In the genomic region with DNA sequence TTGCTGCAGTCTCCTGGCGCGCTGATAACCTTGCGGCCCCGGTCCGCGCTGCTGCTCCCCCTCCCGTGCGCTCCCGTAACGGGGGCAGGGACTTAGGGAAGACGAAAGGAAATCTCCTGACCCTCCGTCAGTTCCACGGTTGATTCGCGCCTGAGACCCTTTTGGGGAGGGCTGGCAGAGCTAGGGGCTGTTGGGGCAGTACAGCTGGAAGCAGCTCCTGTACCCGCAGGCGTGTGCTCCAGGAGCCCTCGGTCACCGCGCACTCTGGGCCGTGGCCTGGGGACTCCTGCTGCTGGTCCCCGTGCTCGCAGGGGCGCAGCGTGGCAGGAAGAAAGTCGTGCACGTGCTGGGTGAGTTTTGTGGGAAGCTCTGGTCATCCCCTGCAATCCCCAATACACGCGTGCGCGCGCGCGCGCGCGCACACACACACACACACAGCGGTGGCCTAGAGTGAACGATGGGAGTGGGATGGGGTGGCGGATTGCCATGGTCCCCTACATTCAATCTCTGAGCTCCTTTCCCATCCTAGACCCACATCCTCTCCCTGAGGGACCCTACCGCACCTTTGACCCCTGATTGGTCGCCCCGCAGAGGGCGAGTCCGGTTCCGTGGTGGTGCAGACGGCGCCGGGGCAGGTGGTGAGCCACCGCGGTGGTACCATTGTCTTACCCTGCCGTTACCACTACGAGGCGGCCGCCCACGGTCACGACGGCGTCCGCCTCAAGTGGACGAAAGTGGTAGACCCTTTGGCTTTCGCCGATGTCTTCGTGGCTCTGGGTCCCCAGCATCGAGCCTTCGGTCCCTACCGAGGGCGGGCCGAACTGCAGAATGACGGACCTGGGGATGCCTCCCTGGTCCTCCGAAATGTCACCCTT, we compare ENCODE assay signal across 9 mouse cellular contexts. TPM values are rescaled to one million over a fixed set of nuclear protein-coding genes. Genes with fewer than 3 reads are reported as not detected.
DNase-seq lines count a peak whose midpoint lies in the region; ATAC-seq and TF ChIP-seq lines count a peak whose summit lies in the region.
"Had no signal": no experiment of that assay in that cellular context is flagged by ENCODE, and none has a peak within 500 bp of the region (broad histone marks: within the 10 kb centered on the region; RNA-seq: fewer than 3 reads in every experiment).

No protein-coding gene starts in this region.

- no peak overlapping the region for H3K27ac ChIP-seq in heart, embryonic 14.5 days (replicated peaks in 1 of 2; ENCODE audit: control insufficient read depth in 1 of 2, insufficient read depth in 1 of 2, low read depth in 2 of 2, low read length in 2 of 2)
- no peak overlapping the region for H3K27ac ChIP-seq in embryonic facial prominence, embryonic 13.5 days
- no peak overlapping the region for H3K27ac ChIP-seq in limb, embryonic 10.5 days
- no peak overlapping the region for H3K27ac ChIP-seq in olfactory bulb, adult 2 months (ENCODE audit: insufficient read depth, low read depth, low read length)

- H3K27me3 ChIP-seq in heart, embryonic 14.5 days (ENCODE audit: control insufficient read depth, insufficient read depth, low read length): peaks cover 75% of the 10 kb centered on the region
- peaks cover 80% of the 10 kb centered on the region for H3K27me3 ChIP-seq in embryonic facial prominence, embryonic 13.5 days
- peaks cover 83% of the 10 kb centered on the region for H3K27me3 ChIP-seq in limb, embryonic 10.5 days (ENCODE audit: low read depth, poor library complexity, severe bottlenecking)
- H3K27me3 ChIP-seq: CH12.LX had no signal

- TF ChIP-seq POLR2A in olfactory bulb, adult 2 months (IDR thresholded peaks at IDR 0.05; ENCODE audit: insufficient read depth, low read depth, low read length): no peak

- peak overlapping the region; percentile 44 to 50 for H3K4me3 ChIP-seq in heart, embryonic 14.5 days (ENCODE audit: control insufficient read depth in 1 of 2, insufficient read depth in 1 of 2, low read depth in 1 of 2, low read length in 2 of 2)
- H3K4me3 ChIP-seq in embryonic facial prominence, embryonic 13.5 days: peak overlapping the region; percentile 45
- H3K4me3 ChIP-seq in limb, embryonic 10.5 days: peak overlapping the region; percentile 50
- H3K4me3 ChIP-seq in olfactory bulb, adult 2 months (ENCODE audit: insufficient read depth, low read depth, low read length): peak overlapping the region; percentile 56

- no peak for TF ChIP-seq CTCF in olfactory bulb, adult 2 months (IDR thresholded peaks at IDR 0.05; ENCODE audit: insufficient read depth, low read depth, low read length)

- no peak for DNase-seq in heart, postnatal 14 days
- DNase-seq in adrenal gland, postnatal 25 days: peak; percentile 15
- DNase-seq in limb, embryonic 10.5 days (ENCODE audit: low spot score): peak; percentile 71
- DNase-seq in layer of hippocampus, adult 8-10 months (ENCODE audit: low spot score in 2 of 2): no peak
- no peak for DNase-seq in layer of hippocampus, postnatal 10 days (ENCODE audit: low spot score in 2 of 2)

- H3K4me1 ChIP-seq in heart, embryonic 14.5 days (ENCODE audit: control insufficient read depth in 2 of 2, insufficient read depth in 2 of 2, low read length in 2 of 2): peaks cover 6 to 18% of the 10 kb centered on the region in 2 experiments; a peak in 3 of 4 replicates
- H3K4me1 ChIP-seq in embryonic facial prominence, embryonic 13.5 days: peaks cover 27% of the 10 kb centered on the region
- H3K4me1 ChIP-seq in limb, embryonic 10.5 days: peaks cover 36% of the 10 kb centered on the region
- peaks cover 36% of the 10 kb centered on the region for H3K4me1 ChIP-seq in olfactory bulb, adult 2 months (ENCODE audit: control insufficient read depth, insufficient read depth, low read length)

- H3K9ac ChIP-seq in heart, embryonic 14.5 days (ENCODE audit: low read length): peak overlapping the region; percentile 49
- H3K9ac ChIP-seq in embryonic facial prominence, embryonic 13.5 days: peak overlapping the region; percentile 61

- no peak for ATAC-seq in heart, embryonic 14.5 days (ENCODE audit: insufficient number of reproducible peaks, insufficient read depth, low FRiP score, low read depth)
- no peak for ATAC-seq in embryonic facial prominence, embryonic 13.5 days (ENCODE audit: insufficient number of reproducible peaks, insufficient read depth, low FRiP score, low TSS enrichment, low read depth)

- intact Hi-C loops in heart, postnatal 14 days (cut with DNase I): loop anchor here (5.0 kb wide), 1 partner anchor 83 kb away; no protein-coding TSS in a partner anchor

- H3K4me2 ChIP-seq in heart, embryonic 14.5 days (ENCODE audit: low read length): peak overlapping the region; percentile 86
- peak overlapping the region; percentile 85 for H3K4me2 ChIP-seq in embryonic facial prominence, embryonic 13.5 days

- H3K36me3 ChIP-seq in heart, embryonic 14.5 days (ENCODE audit: control insufficient read depth, insufficient read depth, low read length): no peaks in the 10 kb centered on the region
- H3K36me3 ChIP-seq in embryonic facial prominence, embryonic 13.5 days: no peaks in the 10 kb centered on the region
- no peaks in the 10 kb centered on the region for H3K36me3 ChIP-seq in limb, embryonic 10.5 days

- WGBS in heart, embryonic 14.5 days: 2% methylated on average over 70 of the region's 71 CpGs
- WGBS in embryonic facial prominence, embryonic 13.5 days: 2% methylated on average over 71 of the region's 71 CpGs
- WGBS in limb, embryonic 10.5 days: 3% methylated on average over 71 of the region's 71 CpGs
- 3% methylated on average over 71 of the region's 71 CpGs for WGBS in olfactory bulb, adult 2 months

- no peaks in the 10 kb centered on the region for H3K9me3 ChIP-seq in heart, embryonic 14.5 days (ENCODE audit: control insufficient read depth, low read length)
- no peaks in the 10 kb centered on the region for H3K9me3 ChIP-seq in embryonic facial prominence, embryonic 13.5 days
- no peaks in the 10 kb centered on the region for H3K9me3 ChIP-seq in limb, embryonic 10.5 days (replicated peaks)

RNA-seq across cellular contexts. Expression of a gene that starts 1.2 kb away (rescaled TPM):
- polyA plus RNA-seq in heart, embryonic 14.5 days (2014; fragmentation: Nextera tagmentation; extraction: Ambion mirVana): 0.19 TPM in 1 of 2 replicates, not detected in the other
- total RNA-seq in heart, postnatal 14 days (2021): not detected
- 0.12 and 0.43 TPM in 2 replicates for total RNA-seq in adrenal gland, postnatal 25 days (2021)
- polyA plus RNA-seq in embryonic facial prominence, embryonic 13.5 days (2015; fragmentation: Nextera tagmentation; extraction: Ambion mirVana): 0.21 TPM in 1 of 2 replicates, not detected in the other
- polyA plus RNA-seq in limb, embryonic 10.5 days (2016; fragmentation: Nextera tagmentation; extraction: Ambion mirVana): 0.04 TPM in 1 of 2 replicates, not detected in the other
- polyA plus RNA-seq in olfactory bulb, adult 2 months (2012; ENCODE audit: insufficient read depth, insufficient read length, low replicate concordance, missing spikeins): not detected in 2 replicates
- total RNA-seq in layer of hippocampus, adult 8-10 months (2022): 100 to 1,000 TPM in 2 of 4 experiments, 10 to 100 TPM in 2; 96.7 to 109 (median 100) TPM
- 1 to 10 TPM; 6.8 to 7.7 TPM for total RNA-seq in layer of hippocampus, postnatal 10 days (2021)

RNA-seq across cellular contexts. Expression of a gene that starts 11.7 kb away (rescaled TPM):
- 0.50 and 2.0 TPM in 2 replicates for polyA plus RNA-seq in heart, embryonic 14.5 days (2014; fragmentation: Nextera tagmentation; extraction: Ambion mirVana)
- total RNA-seq in heart, postnatal 14 days (2021): 1 to 10 TPM in 1 of 2 experiments, under 1 TPM in 1; 0.46 to 1.5 TPM
- total RNA-seq in adrenal gland, postnatal 25 days (2021): 0.43 and 1.9 TPM in 2 replicates
- polyA plus RNA-seq in embryonic facial prominence, embryonic 13.5 days (2015; fragmentation: Nextera tagmentation; extraction: Ambion mirVana): 0.76 and 1.9 TPM in 2 replicates
- 0.59 and 0.73 TPM in 2 replicates for polyA plus RNA-seq in limb, embryonic 10.5 days (2016; fragmentation: Nextera tagmentation; extraction: Ambion mirVana)
- not detected in 2 replicates for polyA plus RNA-seq in olfactory bulb, adult 2 months (2012; ENCODE audit: insufficient read depth, insufficient read length, low replicate concordance, missing spikeins)
- 10 to 100 TPM in 1 of 4 experiments, 1 to 10 TPM in 3; 2.6 to 11.3 (median 4.6) TPM for total RNA-seq in layer of hippocampus, adult 8-10 months (2022)
- 1 to 10 TPM; 1.3 to 2.5 TPM for total RNA-seq in layer of hippocampus, postnatal 10 days (2021)

RNA-seq across cellular contexts. Expression of a gene that starts 36.2 kb away (rescaled TPM):
- polyA plus RNA-seq in heart, embryonic 14.5 days (2014; fragmentation: Nextera tagmentation; extraction: Ambion mirVana): 0.26 and 0.34 TPM in 2 replicates
- under 1 TPM; 0.02 to 0.07 TPM for total RNA-seq in heart, postnatal 14 days (2021)
- 0.29 and 0.30 TPM in 2 replicates for total RNA-seq in adrenal gland, postnatal 25 days (2021)
- polyA plus RNA-seq in embryonic facial prominence, embryonic 13.5 days (2015; fragmentation: Nextera tagmentation; extraction: Ambion mirVana): 1.4 and 2.0 TPM in 2 replicates
- polyA plus RNA-seq in limb, embryonic 10.5 days (2016; fragmentation: Nextera tagmentation; extraction: Ambion mirVana): 0.29 and 0.61 TPM in 2 replicates
- 84.7 TPM in 1 of 2 replicates, not detected in the other for polyA plus RNA-seq in olfactory bulb, adult 2 months (2012; ENCODE audit: insufficient read depth, insufficient read length, low replicate concordance, missing spikeins)
- 100 to 1,000 TPM; 121 to 134 (median 129) TPM for total RNA-seq in layer of hippocampus, adult 8-10 months (2022)
- total RNA-seq in layer of hippocampus, postnatal 10 days (2021): 100 to 1,000 TPM; 575 to 578 TPM

RNA-seq across cellular contexts. Expression of a gene that starts 41.8 kb away (rescaled TPM):
- polyA plus RNA-seq in heart, embryonic 14.5 days (2014; fragmentation: Nextera tagmentation; extraction: Ambion mirVana): 22.8 and 24.3 TPM in 2 replicates
- 10 to 100 TPM; 19.1 to 19.4 TPM for total RNA-seq in heart, postnatal 14 days (2021)
- 30.8 and 37.0 TPM in 2 replicates for total RNA-seq in adrenal gland, postnatal 25 days (2021)
- polyA plus RNA-seq in embryonic facial prominence, embryonic 13.5 days (2015; fragmentation: Nextera tagmentation; extraction: Ambion mirVana): 51.1 and 56.5 TPM in 2 replicates
- 53.5 and 60.7 TPM in 2 replicates for polyA plus RNA-seq in limb, embryonic 10.5 days (2016; fragmentation: Nextera tagmentation; extraction: Ambion mirVana)
- not detected in 2 replicates for polyA plus RNA-seq in olfactory bulb, adult 2 months (2012; ENCODE audit: insufficient read depth, insufficient read length, low replicate concordance, missing spikeins)
- total RNA-seq in layer of hippocampus, adult 8-10 months (2022): 10 to 100 TPM; 55.2 to 60.3 (median 57.2) TPM
- 10 to 100 TPM; 50.0 to 54.7 TPM for total RNA-seq in layer of hippocampus, postnatal 10 days (2021)

RNA-seq across cellular contexts. Expression of a gene that starts 41.9 kb away (rescaled TPM):
- polyA plus RNA-seq in heart, embryonic 14.5 days (2014; fragmentation: Nextera tagmentation; extraction: Ambion mirVana): 40.5 and 42.2 TPM in 2 replicates
- total RNA-seq in heart, postnatal 14 days (2021): 10 to 100 TPM; 39.3 to 40.3 TPM
- total RNA-seq in adrenal gland, postnatal 25 days (2021): 66.7 and 73.9 TPM in 2 replicates
- polyA plus RNA-seq in embryonic facial prominence, embryonic 13.5 days (2015; fragmentation: Nextera tagmentation; extraction: Ambion mirVana): 60.3 and 63.7 TPM in 2 replicates
- polyA plus RNA-seq in limb, embryonic 10.5 days (2016; fragmentation: Nextera tagmentation; extraction: Ambion mirVana): 59.5 and 66.7 TPM in 2 replicates
- not detected in 2 replicates for polyA plus RNA-seq in olfactory bulb, adult 2 months (2012; ENCODE audit: insufficient read depth, insufficient read length, low replicate concordance, missing spikeins)
- total RNA-seq in layer of hippocampus, adult 8-10 months (2022): 10 to 100 TPM; 62.7 to 76.5 (median 72.8) TPM
- 10 to 100 TPM; 73.4 to 74.8 TPM for total RNA-seq in layer of hippocampus, postnatal 10 days (2021)

Comparison
In these comparisons a context has a peak if more than half of its experiments do, and no peak if none do; other contexts are left out.
1. RNA of a gene that starts 1.2 kb away (total RNA-seq): 96.7 to 109 TPM in layer of hippocampus, adult 8-10 months; 6.8 to 7.7 TPM in layer of hippocampus, postnatal 10 days, 0.12 to 0.43 TPM in adrenal gland, postnatal 25 days and not detected in heart, postnatal 14 days; every median in the first group is over 10 times any median in the second.
2. DNase-seq: peak in adrenal gland, postnatal 25 days (single experiment) and limb, embryonic 10.5 days (single experiment); none in heart, postnatal 14 days (0 of 2), layer of hippocampus, adult 8-10 months (0 of 2) and layer of hippocampus, postnatal 10 days (0 of 2).
3. RNA of a gene that starts 36.2 kb away (total RNA-seq): 575 to 578 TPM in layer of hippocampus, postnatal 10 days and 121 to 134 TPM in layer of hippocampus, adult 8-10 months; 0.29 to 0.30 TPM in adrenal gland, postnatal 25 days and 0.02 to 0.07 TPM in heart, postnatal 14 days; every median in the first group is over 10 times any median in the second.
4. Peak in every context shown above with its lines, with median percentiles within 50 percentile points of each other: H3K4me3 ChIP-seq.